Mouse (Mus musculus) lung, postnatal 0 days (tissue): ENCODE results near the gene F2.

ENCODE experiments used
- CTCF ChIP-seq: IDR thresholded peaks from 2 replicates; pipeline ENCODE4 v1.5.1; 2016; ENCODE audit warnings: antibody characterized with exemption, mild to moderate bottlenecking
- EP300 ChIP-seq: IDR thresholded peaks from 2 replicates; pipeline ENCODE4 v1.6.1; 2016; ENCODE audit warnings: antibody characterized with exemption, mild to moderate bottlenecking, control low read depth

- TF ChIP-seq CTCF, result no peak
- TF ChIP-seq EP300, result no peak
Measured at GRCm38 (mm10) chr2:91631826-91632225, 4.4 kb downstream of the F2 start.
